Mouse (Mus musculus): ENCODE measurements at regions not wholly inside any gene's neighbourhood (a gene's known extent, or its start where the extent isn't known, plus 50 kb on each side); places are given as distances from the start of the nearest gene placed in this dataset.

GRCm38 (mm10) chr5:149909108-149909739 is 109.3 kb upstream of the Rxfp2 start:
- DNase-seq, result no peak

- DNase-seq, result no peak
These were observed 108.5 kb upstream of the Rxfp2 start for GRCm38 (mm10) chr5:149909971-149910370.

- DNase-seq, result no peak
These were observed 106.5 kb upstream of the Rxfp2 start for GRCm38 (mm10) chr5:149911968-149912367.

- DNase-seq, result no peak
These were observed 102.7 kb upstream of the Rxfp2 start for GRCm38 (mm10) chr5:149915761-149916160.

- DNase-seq, result no peak
These were observed 101.1 kb upstream of the Rxfp2 start for GRCm38 (mm10) chr5:149917374-149917773.

- no peak for DNase-seq
These were observed 99.4 kb upstream of the Rxfp2 start for GRCm38 (mm10) chr5:149919097-149919496.

- no peak for DNase-seq
These were observed 98.1 kb upstream of the Rxfp2 start for GRCm38 (mm10) chr5:149920326-149920725.

GRCm38 (mm10) chr5:149924501-149924900 is 94.0 kb upstream of the Rxfp2 start:
- no peak for DNase-seq

GRCm38 (mm10) chr5:149926786-149927185 is 91.7 kb upstream of the Rxfp2 start:
- no peak for DNase-seq

GRCm38 (mm10) chr5:149931574-149932161 is 86.8 kb upstream of the Rxfp2 start:
- DNase-seq, result no peak

GRCm38 (mm10) chr5:149932220-149932619 is 86.3 kb upstream of the Rxfp2 start:
- no peak for DNase-seq

- no peak for DNase-seq
These were observed 72.8 kb upstream of the Rxfp2 start for GRCm38 (mm10) chr5:149945651-149946050.

GRCm38 (mm10) chr5:149947491-149947890 is 71.0 kb upstream of the Rxfp2 start:
- DNase-seq, result peak; percentile 24

- no peak for DNase-seq
These were observed 61.5 kb upstream of the Rxfp2 start for GRCm38 (mm10) chr5:149956931-149957330.

GRCm38 (mm10) chr5:149961178-149961577 is 57.3 kb upstream of the Rxfp2 start:
- no peak for DNase-seq

GRCm38 (mm10) chr5:149964748-149965147 is 53.7 kb upstream of the Rxfp2 start:
- DNase-seq, result no peak
